Comparison of ENCODE assay signal across 14 mouse cellular contexts in the genomic region with DNA sequence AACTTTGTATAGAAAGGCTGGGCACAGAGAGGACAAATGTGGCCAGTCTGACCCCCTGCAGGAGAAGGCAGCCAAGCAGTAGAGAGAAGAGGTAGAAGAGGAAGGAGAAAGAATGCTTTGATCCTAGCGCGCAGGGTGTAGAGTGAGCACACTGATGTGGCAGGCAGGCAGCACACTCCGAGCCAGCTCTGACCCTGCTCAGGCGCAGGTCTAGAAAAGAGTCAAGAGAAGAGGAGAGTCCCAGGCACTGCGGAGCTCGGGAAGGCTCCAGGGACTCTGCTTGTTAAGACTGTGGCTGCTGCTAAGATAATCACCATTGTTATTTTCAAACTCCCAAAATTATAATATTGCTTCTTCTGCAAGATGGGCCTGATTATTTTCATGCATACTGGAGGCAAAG.
A peak's percentile ranks its signal among the peaks of the same experiment; 100 is the strongest.
DNase-seq lines count a peak whose midpoint lies in the region; ATAC-seq and TF ChIP-seq lines count a peak whose summit lies in the region.
"Had no signal": no experiment of that assay in that cellular context is flagged by ENCODE, and none has a peak within 500 bp of the region (broad histone marks: within the 10 kb centered on the region; RNA-seq: fewer than 3 reads in every experiment).

No protein-coding gene starts in this region.

- H3K4me1 ChIP-seq in heart, embryonic 10.5 days, result peaks cover 38% of the 10 kb centered on the region
- 0 out of 2 replicates have a peak, but pooled peaks cover 2% of the 10 kb centered on the region for H3K4me1 ChIP-seq in kidney, postnatal 0 days (replicated peaks; ENCODE audit: insufficient read depth, low read length)

- no peak for TF ChIP-seq CTCF in kidney, postnatal 0 days (IDR thresholded peaks at IDR 0.05; ENCODE audit: low read depth)

- H3K27ac ChIP-seq in heart, embryonic 10.5 days, result peak overlapping the region; percentile 62
- H3K27ac ChIP-seq in kidney, postnatal 0 days, result no peak overlapping the region
- H3K27ac ChIP-seq: gastrocnemius, adult 2 months; hindbrain, embryonic 15.5 days; liver, embryonic 14.5 days had no signal

- no peaks in the 10 kb centered on the region for H3K9me3 ChIP-seq in heart, embryonic 10.5 days
- H3K9me3 ChIP-seq in kidney, postnatal 0 days (replicated peaks; ENCODE audit: low read length), result no peaks in the 10 kb centered on the region
- H3K9me3 ChIP-seq: hindbrain, embryonic 15.5 days had no signal

- 5% methylated on average over 6 of the region's 6 CpGs for WGBS in heart, embryonic 10.5 days
- 23% methylated on average over 6 of the region's 6 CpGs for WGBS in kidney, postnatal 0 days

- H3K36me3 ChIP-seq in heart, embryonic 10.5 days, result no peaks in the 10 kb centered on the region
- H3K36me3 ChIP-seq in kidney, postnatal 0 days (ENCODE audit: insufficient read depth, low read length), result no peaks in the 10 kb centered on the region
- H3K36me3 ChIP-seq: hindbrain, embryonic 15.5 days had no signal

- no peak overlapping the region for H3K4me3 ChIP-seq in heart, embryonic 10.5 days
- no peak overlapping the region for H3K4me3 ChIP-seq in kidney, postnatal 0 days (replicated peaks; ENCODE audit: low read depth, low read length)
- H3K4me3 ChIP-seq: gastrocnemius, adult 2 months; hindbrain, embryonic 15.5 days had no signal

- DNase-seq in heart, embryonic 10.5 days (ENCODE audit: low spot score), result no peak
- DNase-seq in heart, postnatal 14 days, result no peak
- no peak for DNase-seq in kidney, postnatal 0 days (ENCODE audit: low spot score)
- DNase-seq in kidney, postnatal 14 days, result no peak
- peak; percentile 9 for DNase-seq in thymus, postnatal 4 days
- no peak for DNase-seq in thymus, postnatal 14 days
- peak; percentile 53 for DNase-seq in yolk sac, embryonic 10.5 days (ENCODE audit: low spot score)
- no peak for DNase-seq in adrenal gland, postnatal 4 days (ENCODE audit: low spot score in 2 of 2)
- DNase-seq: cerebellum, postnatal 14 days; gastrocnemius, adult 2 months; right cerebral cortex, postnatal 4 days had no signal

- H3K27me3 ChIP-seq in heart, embryonic 10.5 days (ENCODE audit: insufficient read depth, poor library complexity, severe bottlenecking), result no peaks in the 10 kb centered on the region
- H3K27me3 ChIP-seq in kidney, postnatal 0 days (ENCODE audit: insufficient read depth, low read length), result no peaks in the 10 kb centered on the region
- H3K27me3 ChIP-seq: hindbrain, embryonic 15.5 days had no signal

- ATAC-seq in kidney, postnatal 0 days (replicated peaks; ENCODE audit: low FRiP score, low read depth), result 0 out of 2 replicates have a peak, but pooled peaks have one; percentile 21
- ATAC-seq: activated CD4-positive, CD25-positive, alpha-beta regulatory T cell, adult 4 months had no signal

- H3K9ac ChIP-seq in kidney, postnatal 0 days (ENCODE audit: low read depth, low read length), result no peak overlapping the region
- H3K9ac ChIP-seq: hindbrain, embryonic 15.5 days; liver, embryonic 14.5 days had no signal

- no peak overlapping the region for H3K4me2 ChIP-seq in kidney, postnatal 0 days (ENCODE audit: low read length)
- H3K4me2 ChIP-seq: hindbrain, embryonic 15.5 days had no signal

- intact Hi-C loops in heart, postnatal 14 days (cut with DNase I), result no loop called here

Comparison
In these comparisons a context has a peak if more than half of its experiments do, and no peak if none do; other contexts are left out.
1. DNase-seq: peak in thymus, postnatal 4 days (single experiment) and yolk sac, embryonic 10.5 days (single experiment); none in heart, embryonic 10.5 days (single experiment), heart, postnatal 14 days (0 of 2), kidney, postnatal 0 days (single experiment), kidney, postnatal 14 days (single experiment), thymus, postnatal 14 days (single experiment) and adrenal gland, postnatal 4 days (0 of 2).